Comparison of ENCODE assay signal across 8 mouse cellular contexts in the genomic region with DNA sequence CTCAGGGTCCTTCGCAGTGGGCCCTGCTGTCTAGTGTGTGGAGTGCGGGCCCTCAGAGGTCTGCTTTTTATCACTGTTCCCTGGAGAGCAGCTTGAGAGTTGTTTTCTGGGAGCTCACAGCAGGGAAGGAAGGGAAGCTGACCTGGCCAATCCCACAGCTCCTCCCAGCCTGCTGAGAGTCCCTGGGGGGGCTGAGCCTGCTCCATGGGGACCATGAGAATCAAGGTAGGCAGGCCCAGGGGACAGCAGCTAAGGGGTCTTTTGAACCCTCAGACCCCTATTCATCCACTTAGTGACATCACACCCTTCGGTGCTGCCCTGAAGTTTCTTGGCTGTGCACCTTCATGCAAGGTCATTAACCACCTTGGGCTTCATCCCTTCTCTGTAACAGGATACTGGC. TPM values are rescaled to one million over a fixed set of nuclear protein-coding genes. Genes with fewer than 3 reads are reported as not detected.
DNase-seq lines count a peak whose midpoint lies in the region; ATAC-seq and TF ChIP-seq lines count a peak whose summit lies in the region.

A gene (minus strand): TSS at position 101 of the 400 bp plus-strand sequence.

- H3K27me3 ChIP-seq in E14TG2a.4 (ENCODE audit: insufficient read depth, low read length): no peaks in the 10 kb centered on the region
- no peaks in the 10 kb centered on the region for H3K27me3 ChIP-seq in forebrain, embryonic 16.5 days (replicated peaks; ENCODE audit: control insufficient read depth, insufficient read depth, low read length)
- H3K27me3 ChIP-seq in liver, embryonic 13.5 days: no peaks in the 10 kb centered on the region

- H3K4me2 ChIP-seq in forebrain, embryonic 16.5 days (ENCODE audit: low read length): peak within 1 kb of the TSS; percentile 54
- H3K4me2 ChIP-seq in liver, embryonic 13.5 days: peak within 1 kb of the TSS; percentile 30

- H3K4me1 ChIP-seq in E14TG2a.4 (replicated peaks; ENCODE audit: low read depth, low read length): peaks cover 36% of the 10 kb centered on the region
- peaks cover 7% of the 10 kb centered on the region for H3K4me1 ChIP-seq in forebrain, embryonic 16.5 days (replicated peaks; ENCODE audit: control insufficient read depth, insufficient read depth, low read length)
- peaks cover 51% of the 10 kb centered on the region for H3K4me1 ChIP-seq in liver, embryonic 13.5 days (replicated peaks)

- no peak within 1 kb of the TSS for H3K27ac ChIP-seq in forebrain, embryonic 16.5 days (ENCODE audit: low read length)
- no peak within 1 kb of the TSS for H3K27ac ChIP-seq in liver, embryonic 13.5 days

- peak within 1 kb of the TSS; percentile 51 for H3K9ac ChIP-seq in forebrain, embryonic 16.5 days (replicated peaks; ENCODE audit: low read depth, low read length)
- H3K9ac ChIP-seq in liver, embryonic 13.5 days: peak within 1 kb of the TSS; percentile 26; the same call in 1 of the 2 replicates

- DNase-seq in gastrocnemius, adult 8-10 months (ENCODE audit: low spot score in 2 of 2): no peak
- no peak for DNase-seq in gastrocnemius, postnatal 36 days
- DNase-seq in liver, embryonic 13.5 days: no peak
- no peak for DNase-seq in urinary bladder, postnatal 14 days (ENCODE audit: low spot score)
- no peak for DNase-seq in testis, postnatal 10 days (ENCODE audit: low spot score)
- no peak for DNase-seq in cerebellum, adult 9-11 months

- intact Hi-C loops in gastrocnemius, postnatal 36 days (cut with DNase I): loop anchor here (10.0 kb wide), 1 partner anchor 468 kb away; no protein-coding TSS in a partner anchor

- 0 out of 2 replicates have a peak within 1 kb of the TSS, but pooled peaks have one; percentile 1 for H3K4me3 ChIP-seq in E14TG2a.4 (replicated peaks; ENCODE audit: low read length)
- peak within 1 kb of the TSS; percentile 32 for H3K4me3 ChIP-seq in forebrain, embryonic 16.5 days (replicated peaks; ENCODE audit: low read length)
- H3K4me3 ChIP-seq in liver, embryonic 13.5 days (replicated peaks): no peak within 1 kb of the TSS

- no peak for TF ChIP-seq CTCF in E14TG2a.4 (conservative IDR thresholded peaks at IDR 0.05; ENCODE audit: low read length)

- no peaks in the 10 kb centered on the region for H3K9me3 ChIP-seq in E14TG2a.4 (ENCODE audit: low read length)
- no peaks in the 10 kb centered on the region for H3K9me3 ChIP-seq in forebrain, embryonic 16.5 days (ENCODE audit: control insufficient read depth, low read length)
- no peaks in the 10 kb centered on the region for H3K9me3 ChIP-seq in liver, embryonic 13.5 days (replicated peaks)

- WGBS in forebrain, embryonic 16.5 days: 41% methylated on average over 3 of the region's 3 CpGs
- 74% methylated on average over 3 of the region's 3 CpGs for WGBS in liver, embryonic 13.5 days (ENCODE audit: insufficient replicate concordance)

- H3K36me3 ChIP-seq in E14TG2a.4 (ENCODE audit: insufficient read depth, low read length): no peaks in the 10 kb centered on the region
- no peaks in the 10 kb centered on the region for H3K36me3 ChIP-seq in forebrain, embryonic 16.5 days (ENCODE audit: control insufficient read depth, insufficient read depth)
- no peaks in the 10 kb centered on the region for H3K36me3 ChIP-seq in liver, embryonic 13.5 days

- ATAC-seq in forebrain, embryonic 16.5 days: no peak
- ATAC-seq in liver, embryonic 13.5 days (ENCODE audit: low read depth): no peak

RNA-seq across cellular contexts. Expression of the gene that starts here (rescaled TPM):
- total RNA-seq in gastrocnemius, adult 8-10 months (2022): 10 to 100 TPM in 3 of 4 experiments, 1 to 10 TPM in 1; 7.8 to 12.9 (median 12.2) TPM
- 1 to 10 TPM; 8.3 to 9.9 TPM for total RNA-seq in gastrocnemius, postnatal 36 days (2021)
- 8.2 and 8.7 TPM in 2 replicates for polyA plus RNA-seq in forebrain, embryonic 16.5 days (2015; fragmentation: Nextera tagmentation; extraction: Ambion mirVana)
- 3.3 and 3.7 TPM in 2 replicates for polyA plus RNA-seq in liver, embryonic 13.5 days (2015; fragmentation: Nextera tagmentation; extraction: Ambion mirVana)
